Mouse (Mus musculus) hindbrain, embryonic 11.5 days (tissue): Measurements from ENCODE around the gene Olfr611. TPM values are rescaled to one million over a fixed set of nuclear protein-coding genes. Genes with fewer than 3 reads are reported as not detected.
"Not testable (repeated sequence)": the region's sequence is repeated elsewhere in the genome, so short reads cannot be mapped to it uniquely, and the experiment has no call there.

Source experiments
- ATAC-seq: fragments of 200-750 bp; cut with Nextera tagmentation; 2 replicates; pipeline ENCODE4 v1.8.0; 2017; ENCODE audit warnings: mild to moderate bottlenecking, moderate TSS enrichment, moderate library complexity; ENCODE audit not compliant: low FRiP score
- DNase-seq: peaks from one replicate; pipeline ENCODE4 v3.0.0-alpha.2; 2015; ENCODE audit warnings: low spot score
- H3K27ac ChIP-seq: fragments of 300-500 bp; sonication (generic); 2 replicates; pipeline ENCODE4 v1.5.1; 2014; ENCODE audit warnings: mild to moderate bottlenecking, low read depth, low read length
- H3K27me3 ChIP-seq: fragments of 300-500 bp; sonication (generic); 2 replicates; pipeline ENCODE4 v1.6.1; 2014; ENCODE audit warnings: mild to moderate bottlenecking, low read length, moderate library complexity, mixed read lengths; ENCODE audit not compliant: control insufficient read depth, insufficient read depth
- H3K36me3 ChIP-seq: fragments of 300-500 bp; sonication (generic); 2 replicates; pipeline ENCODE4 v1.6.1; 2014; ENCODE audit warnings: mild to moderate bottlenecking, low read length, moderate library complexity, mixed read lengths; ENCODE audit not compliant: control insufficient read depth, insufficient read depth
- H3K4me1 ChIP-seq: fragments of 300-500 bp; sonication (generic); replicated peaks from 2 replicates; pipeline ENCODE4 v1.6.1; 2014; ENCODE audit warnings: low read length, mixed read lengths; ENCODE audit not compliant: control insufficient read depth, insufficient read depth
- H3K4me2 ChIP-seq: fragments of 300-500 bp; sonication (generic); replicated peaks from 2 replicates; pipeline ENCODE4 v1.6.1; 2014; ENCODE audit warnings: mild to moderate bottlenecking, low read depth, low read length
- H3K4me3 ChIP-seq: fragments of 300-500 bp; sonication (generic); 2 replicates; pipeline ENCODE4 v1.5.1; 2014; ENCODE audit warnings: low read depth, low read length
- H3K9ac ChIP-seq: fragments of 300-500 bp; sonication (generic); 2 replicates; pipeline ENCODE4 v1.6.1; 2014; ENCODE audit warnings: low read depth, low read length
- H3K9me3 ChIP-seq: fragments of 300-500 bp; sonication (generic); 2 replicates; pipeline ENCODE4 v1.6.1; 2016; ENCODE audit warnings: low read length; ENCODE audit not compliant: control insufficient read depth
- WGBS: fragments of 180-500 bp; shearing (Covaris S2); extraction: QIAGEN DNeasy Blood & Tissue Kit; methylation state at CpG from one replicate; pipeline ENCODE4 v1.1.7; 2014; 5-methylcytosine and 5-hydroxymethylcytosine counted together
- polyA plus RNA-seq: library from polyadenylated mRNA; unstranded; fragments of >200 nt; fragmentation: Nextera tagmentation; extraction: Ambion mirVana; gene quantifications from 2 replicates; pipeline ENCODE4 v1.2.1, GENCODE M21; 2014

Olfr611 gene
- polyA plus RNA-seq: not detected in 2 replicates

GRCm38 (mm10) chr7:103520746-103521145, at the start of gene Olfr611:
Gene Olfr611, minus strand, starts transcription at chr7:103520846.
- not testable (repeated sequence) for ATAC-seq, H3K36me3 ChIP-seq, H3K9ac ChIP-seq, H3K4me1 ChIP-seq, H3K4me3 ChIP-seq, H3K9me3 ChIP-seq, H3K4me2 ChIP-seq, H3K27ac ChIP-seq, H3K27me3 ChIP-seq, DNase-seq
- 71% methylated on average over 1 of the region's 1 CpGs for WGBS

GRCm38 (mm10) chr7:103569043-103569442, 48.4 kb upstream of the Olfr611 start, which contains the start of gene Olfr616:
Gene Olfr616, minus strand, starts transcription at chr7:103569143.
- ATAC-seq: no peak
- DNase-seq: no peak
- H3K27ac ChIP-seq: no peak within 1 kb of the TSS
- no peaks in the 10 kb centered on the region for H3K36me3 ChIP-seq
- WGBS: 77% methylated on average over 3 of the region's 3 CpGs
- H3K4me3 ChIP-seq: no peak within 1 kb of the TSS
- H3K9ac ChIP-seq: no peak within 1 kb of the TSS
- H3K9me3 ChIP-seq: no peaks in the 10 kb centered on the region
- no peaks in the 10 kb centered on the region for H3K4me1 ChIP-seq
- no peak within 1 kb of the TSS for H3K4me2 ChIP-seq
- H3K27me3 ChIP-seq: no peaks in the 10 kb centered on the region

- Histone ChIP-seq H3K9ac (no peak within 1 kb of the TSS), H3K27me3 (no peaks in the 10 kb centered on the region), H3K4me1 (no peaks in the 10 kb centered on the region), H3K9me3 (no peaks in the 10 kb centered on the region), H3K27ac (no peak within 1 kb of the TSS), H3K4me2 (no peak within 1 kb of the TSS), H3K36me3 (no peaks in the 10 kb centered on the region), H3K4me3 (no peak within 1 kb of the TSS)
- DNase-seq (no peak), ATAC-seq (no peak)
- 87% methylated on average over 2 of the region's 2 CpGs for WGBS
Observed at GRCm38 (mm10) chr7:103555779-103556178, 35.1 kb upstream of the Olfr611 start, which contains the start of gene Olfr615. Gene Olfr615, plus strand, starts transcription at chr7:103556079.

GRCm38 (mm10) chr7:103547774-103548173, 27.1 kb upstream of the Olfr611 start, which contains the start of gene Olfr613:
Gene Olfr613, plus strand, starts transcription at chr7:103548074.
- Histone ChIP-seq H3K4me3 (no peak within 1 kb of the TSS), H3K27me3 (no peaks in the 10 kb centered on the region), H3K27ac (no peak within 1 kb of the TSS), H3K4me2 (no peak within 1 kb of the TSS), H3K9ac (no peak within 1 kb of the TSS), H3K36me3 (no peaks in the 10 kb centered on the region), H3K9me3 (no peaks in the 10 kb centered on the region), H3K4me1 (no peaks in the 10 kb centered on the region)
- ATAC-seq: no peak
- no peak for DNase-seq
- WGBS: 86% methylated on average over 2 of the region's 2 CpGs

- not testable (repeated sequence) for H3K4me1 ChIP-seq, H3K27me3 ChIP-seq
- 85% methylated on average over 2 of the region's 2 CpGs for WGBS
Observed at GRCm38 (mm10) chr7:103542617-103543016, 22.0 kb upstream of the Olfr611 start, which contains the start of gene Olfr612. Gene Olfr612, minus strand, starts transcription at chr7:103542717.

GRCm38 (mm10) chr7:103512022-103512421, 8.6 kb downstream of the Olfr611 start, which contains the start of gene Olfr610:
Gene Olfr610, minus strand, starts transcription at chr7:103512122.
- no peaks in the 10 kb centered on the region for H3K36me3 ChIP-seq
- H3K4me1 ChIP-seq: no peaks in the 10 kb centered on the region
- H3K9me3 ChIP-seq: no peaks in the 10 kb centered on the region
- DNase-seq: no peak
- no peak within 1 kb of the TSS for H3K27ac ChIP-seq
- no peaks in the 10 kb centered on the region for H3K27me3 ChIP-seq
- H3K9ac ChIP-seq: no peak within 1 kb of the TSS
- H3K4me2 ChIP-seq: no peak within 1 kb of the TSS
- no peak within 1 kb of the TSS for H3K4me3 ChIP-seq
- ATAC-seq: no peak
- 88% methylated on average over 2 of the region's 2 CpGs for WGBS

More at GRCm38 (mm10) chr7:103542617-103543016, 22.0 kb upstream of the Olfr611 start, which contains the start of gene Olfr612:
- H3K27ac ChIP-seq, H3K4me2 ChIP-seq, H3K4me3 ChIP-seq, H3K9ac ChIP-seq, H3K36me3 ChIP-seq, ATAC-seq, DNase-seq, H3K9me3 ChIP-seq: not testable (repeated sequence)

GRCm38 (mm10) chr7:103497962-103498361, 22.7 kb downstream of the Olfr611 start, which contains the start of gene Olfr609:
Gene Olfr609, minus strand, starts transcription at chr7:103498062.
- no peaks in the 10 kb centered on the region for H3K4me1 ChIP-seq
- H3K9me3 ChIP-seq: no peaks in the 10 kb centered on the region
- H3K9ac ChIP-seq: no peak within 1 kb of the TSS
- ATAC-seq: no peak
- no peak within 1 kb of the TSS for H3K27ac ChIP-seq
- no peak for DNase-seq
- H3K4me2 ChIP-seq: no peak within 1 kb of the TSS
- no peaks in the 10 kb centered on the region for H3K36me3 ChIP-seq
- 68% methylated on average over 1 of the region's 1 CpGs for WGBS
- no peak within 1 kb of the TSS for H3K4me3 ChIP-seq
- no peaks in the 10 kb centered on the region for H3K27me3 ChIP-seq

- WGBS: 89% methylated on average over 9 of the region's 9 CpGs
Observed at GRCm38 (mm10) chr7:103477106-103477505, 43.5 kb downstream of the Olfr611 start.

GRCm38 (mm10) chr7:103469577-103469976, 51.1 kb downstream of the Olfr611 start, which contains the start of gene Olfr608:
Gene Olfr608, plus strand, starts transcription at chr7:103469877.
- Histone ChIP-seq H3K4me2 (no peak within 1 kb of the TSS), H3K27ac (no peak within 1 kb of the TSS), H3K9ac (no peak within 1 kb of the TSS), H3K4me1 (no peaks in the 10 kb centered on the region), H3K4me3 (no peak within 1 kb of the TSS), H3K9me3 (no peaks in the 10 kb centered on the region), H3K27me3 (no peaks in the 10 kb centered on the region), H3K36me3 (no peaks in the 10 kb centered on the region)
- no peak for ATAC-seq
- no peak for DNase-seq

More at GRCm38 (mm10) chr7:103477106-103477505, 43.5 kb downstream of the Olfr611 start:
- DNase-seq, H3K9me3 ChIP-seq, H3K36me3 ChIP-seq, H3K27me3 ChIP-seq, H3K27ac ChIP-seq, H3K4me2 ChIP-seq, H3K4me1 ChIP-seq, H3K9ac ChIP-seq, H3K4me3 ChIP-seq: not testable (repeated sequence)
- 0 out of 2 replicates have a peak, but pooled peaks have one; percentile 30 for ATAC-seq
